Mouse (Mus musculus) adrenal gland, adult 2 months (tissue): ENCODE results near the gene Tfe3. TPM values are rescaled to one million over a fixed set of nuclear protein-coding genes. Genes with fewer than 3 reads are reported as not detected.
"Not testable (repeated sequence)": the region's sequence is repeated elsewhere in the genome, so short reads cannot be mapped to it uniquely, and the experiment has no call there.

Experiments
- DNase-seq: peaks from one replicate; pipeline ENCODE4 v3.0.0; 2021
- microRNA-seq, 2 experiments: library from miRNA; unstranded; fragments of <30 nt; microRNA quantifications; one replicate each; pipeline ENCODE4 v1.2.0; 2021
- polyA plus RNA-seq: library from polyadenylated mRNA; depleted of rRNA; stranded (reverse); fragments of >200 nt; gene quantifications from 2 replicates; pipeline ENCODE4 v1.2.3, GENCODE M21; 2012; rRNA removed
- total RNA-seq, 2 experiments: library from RNA; stranded (reverse); gene quantifications; 2 replicates each; pipeline ENCODE4 v1.2.3; 2021

The Tfe3 gene
- total and polyA plus RNA-seq, 3 experiments, result 41.3 to 59.2 (median 45.4) TPM

DNA sequence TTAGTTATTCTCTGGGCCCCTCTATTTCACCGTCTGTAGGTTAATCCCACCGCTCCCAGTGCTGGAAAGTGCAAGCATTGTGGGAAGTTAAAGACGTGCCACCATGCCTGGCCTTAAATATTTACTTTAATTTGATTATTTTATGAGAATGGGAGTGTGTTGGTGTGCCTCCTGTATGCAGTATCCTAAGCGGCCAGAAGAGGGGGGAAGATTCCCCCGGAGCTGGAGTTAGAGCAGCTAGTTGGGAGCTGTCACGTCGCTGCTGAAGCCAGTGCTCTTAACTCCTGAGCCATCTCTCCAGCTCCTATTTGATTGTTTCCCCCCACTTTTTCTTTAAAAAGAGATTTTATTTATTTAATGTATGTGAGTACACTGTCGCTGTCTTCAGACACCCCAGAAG lies 52.7 kb downstream of the Tfe3 start:
- DNase-seq, result not testable (repeated sequence)

DNA sequence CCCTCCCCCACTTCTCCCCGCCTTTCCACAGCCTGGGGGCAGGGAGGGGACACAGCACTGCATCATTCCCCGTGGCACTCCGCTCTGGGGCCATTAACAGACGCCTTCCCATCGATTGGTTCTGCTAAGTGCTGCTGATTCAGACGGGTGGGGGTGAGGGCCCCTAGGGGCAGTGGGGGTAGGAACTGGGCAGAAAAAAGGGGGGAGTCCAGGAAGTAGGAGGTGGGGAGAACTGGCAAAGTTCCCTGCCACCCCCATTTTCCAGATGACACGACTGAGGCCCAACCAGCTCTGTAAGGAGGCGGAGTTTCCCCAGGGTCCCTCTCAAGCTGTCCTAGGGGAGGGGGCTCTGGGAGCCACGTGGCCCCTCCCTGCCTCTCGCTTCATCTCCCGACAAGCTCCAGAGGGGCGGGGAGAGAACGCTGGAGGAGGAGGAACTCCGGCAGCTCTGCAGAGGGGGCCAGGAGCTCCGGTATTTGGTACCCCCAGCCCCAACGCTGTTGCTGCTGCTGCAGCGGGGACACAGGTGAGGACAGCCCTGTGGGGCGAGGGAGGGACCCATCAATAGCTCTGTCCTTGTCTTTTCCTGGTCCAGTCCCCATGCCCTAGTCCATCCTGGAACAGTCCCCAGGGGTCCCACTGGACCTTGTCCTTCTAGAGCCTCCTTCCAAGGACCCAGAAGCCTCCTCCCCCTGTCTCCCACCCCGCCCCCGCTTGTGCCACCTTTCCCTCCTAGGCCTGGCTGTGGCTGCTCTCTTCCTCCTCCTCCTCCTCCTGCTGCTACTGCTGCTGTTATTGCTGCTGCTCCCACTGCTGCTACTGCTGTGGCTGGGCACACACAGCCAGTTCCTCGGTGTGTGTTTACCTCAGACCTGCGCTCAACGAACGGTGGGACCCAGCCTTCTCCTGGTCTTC lies 59.8 kb downstream of the Tfe3 start, which contains the start of gene Kcnd1:
TSS of gene Kcnd1 (plus strand) at position 425 of the 915 bp plus-strand sequence.
- peak; percentile 15 for DNase-seq

Small RNA genes within 50 kb of the gene (microRNA-seq; reads per million reads assigned to microRNA genes)
- 105 to 123 reads per million in 2 experiments for gene Mir1198

Other genes with a start within 250 kb of the Tfe3 start
- gene Foxp3, start 188.9 kb upstream of the Tfe3 start, total RNA-seq, result not detected
- 0.06 and 0.18 TPM in 2 replicates for gene Foxp3, start 188.9 kb upstream of the Tfe3 start, polyA plus RNA-seq
- gene Ppp1r3f, start 188.3 kb upstream of the Tfe3 start, total RNA-seq, result 1 to 10 TPM; 2.6 to 4.5 TPM
- gene Ppp1r3f, start 188.3 kb upstream of the Tfe3 start, polyA plus RNA-seq, result 5.0 and 6.2 TPM in 2 replicates
- 10 to 100 TPM; 21.3 to 22.4 TPM for gene Ccdc22, start 157.0 kb upstream of the Tfe3 start, total RNA-seq
- 21.6 and 24.0 TPM in 2 replicates for gene Ccdc22, start 157.0 kb upstream of the Tfe3 start, polyA plus RNA-seq
- gene Cacna1f, start 155.5 kb upstream of the Tfe3 start, total RNA-seq, result under 1 TPM in 1 of 2 experiments, not detected in 1; 0.07 TPM
- 0.06 TPM in 1 of 2 replicates, not detected in the other for gene Cacna1f, start 155.5 kb upstream of the Tfe3 start, polyA plus RNA-seq
- gene Syp, start 124.1 kb upstream of the Tfe3 start, total RNA-seq, result 10 to 100 TPM; 34.3 to 81.7 TPM
- 20.4 and 21.6 TPM in 2 replicates for gene Syp, start 124.1 kb upstream of the Tfe3 start, polyA plus RNA-seq
- 10 to 100 TPM in 1 of 2 experiments, 1 to 10 TPM in 1; 10.0 to 12.3 TPM for gene Prickle3, start 105.3 kb upstream of the Tfe3 start, total RNA-seq
- 46.0 and 46.4 TPM in 2 replicates for gene Prickle3, start 105.3 kb upstream of the Tfe3 start, polyA plus RNA-seq
- 10 to 100 TPM; 72.7 to 93.7 TPM for gene Plp2, start 91.2 kb upstream of the Tfe3 start, total RNA-seq
- gene Plp2, start 91.2 kb upstream of the Tfe3 start, polyA plus RNA-seq, result 87.0 and 88.3 TPM in 2 replicates
- under 1 TPM; 0.35 to 0.76 TPM for gene Magix, start 81.3 kb upstream of the Tfe3 start, total RNA-seq
- 0.77 and 2.5 TPM in 2 replicates for gene Magix, start 81.3 kb upstream of the Tfe3 start, polyA plus RNA-seq
- gene Gpkow, start 65.4 kb upstream of the Tfe3 start, total RNA-seq, result 10 to 100 TPM; 55.7 to 58.4 TPM
- 4.2 and 5.4 TPM in 2 replicates for gene Gpkow, start 65.4 kb upstream of the Tfe3 start, polyA plus RNA-seq
- gene Wdr45, start 48.2 kb upstream of the Tfe3 start, total RNA-seq, result 10 to 100 TPM; 63.7 to 68.0 TPM
- gene Wdr45, start 48.2 kb upstream of the Tfe3 start, polyA plus RNA-seq, result 51.1 and 51.5 TPM in 2 replicates
- gene Gm45208, start 40.3 kb upstream of the Tfe3 start, total RNA-seq, result not detected
- 1.1 and 6.2 TPM in 2 replicates for gene Gm45208, start 40.3 kb upstream of the Tfe3 start, polyA plus RNA-seq
- 10 to 100 TPM; 12.9 to 17.9 TPM for gene Praf2, start 34.1 kb upstream of the Tfe3 start, total RNA-seq
- gene Praf2, start 34.1 kb upstream of the Tfe3 start, polyA plus RNA-seq, result 37.3 and 55.0 TPM in 2 replicates
- 1 to 10 TPM; 2.9 to 3.7 TPM for gene Ccdc120, start 11.7 kb upstream of the Tfe3 start, total RNA-seq
- gene Ccdc120, start 11.7 kb upstream of the Tfe3 start, polyA plus RNA-seq, result 11.6 and 12.8 TPM in 2 replicates
- gene Gripap1, start 27.2 kb downstream of the Tfe3 start, total RNA-seq, result 10 to 100 TPM; 44.7 to 47.8 TPM
- 18.3 and 19.5 TPM in 2 replicates for gene Gripap1, start 27.2 kb downstream of the Tfe3 start, polyA plus RNA-seq
- gene Kcnd1, start 59.7 kb downstream of the Tfe3 start, total RNA-seq, result under 1 TPM; 0.86 to 0.92 TPM
- gene Kcnd1, start 59.7 kb downstream of the Tfe3 start, polyA plus RNA-seq, result 1.1 and 1.2 TPM in 2 replicates
- gene Otud5, start 78.8 kb downstream of the Tfe3 start, total RNA-seq, result 10 to 100 TPM; 53.9 to 65.8 TPM
- 34.5 and 51.6 TPM in 2 replicates for gene Otud5, start 78.8 kb downstream of the Tfe3 start, polyA plus RNA-seq
- gene Pim2, start 115.7 kb downstream of the Tfe3 start, total RNA-seq, result 10 to 100 TPM in 1 of 2 experiments, 1 to 10 TPM in 1; 7.3 to 12.6 TPM
- 23.0 and 23.7 TPM in 2 replicates for gene Pim2, start 115.7 kb downstream of the Tfe3 start, polyA plus RNA-seq
- 10 to 100 TPM; 39.6 to 75.3 TPM for gene Slc35a2, start 121.5 kb downstream of the Tfe3 start, total RNA-seq
- 158 and 186 TPM in 2 replicates for gene Slc35a2, start 121.5 kb downstream of the Tfe3 start, polyA plus RNA-seq
- 100 to 1,000 TPM; 102 to 144 TPM for gene Pqbp1, start 136.7 kb downstream of the Tfe3 start, total RNA-seq
- 93.3 and 120 TPM in 2 replicates for gene Pqbp1, start 136.7 kb downstream of the Tfe3 start, polyA plus RNA-seq
- 100 to 1,000 TPM; 102 to 113 TPM for gene Timm17b, start 136.8 kb downstream of the Tfe3 start, total RNA-seq
- gene Timm17b, start 136.8 kb downstream of the Tfe3 start, polyA plus RNA-seq, result 79.3 and 93.5 TPM in 2 replicates
- not detected for gene Gm10491, start 145.3 kb downstream of the Tfe3 start, total RNA-seq
- gene Gm10491, start 145.3 kb downstream of the Tfe3 start, polyA plus RNA-seq, result not detected in 2 replicates
- not detected for gene Gm10490, start 147.0 kb downstream of the Tfe3 start, total RNA-seq
- not detected in 2 replicates for gene Gm10490, start 147.0 kb downstream of the Tfe3 start, polyA plus RNA-seq
- gene Pcsk1n, start 157.3 kb downstream of the Tfe3 start, total RNA-seq, result 10 to 100 TPM; 34.7 to 59.2 TPM
- gene Pcsk1n, start 157.3 kb downstream of the Tfe3 start, polyA plus RNA-seq, result 223 and 268 TPM in 2 replicates
- gene Eras, start 166.0 kb downstream of the Tfe3 start, total RNA-seq, result not detected
- not detected in 2 replicates for gene Eras, start 166.0 kb downstream of the Tfe3 start, polyA plus RNA-seq
- 10 to 100 TPM; 13.3 to 16.1 TPM for gene Hdac6, start 185.3 kb downstream of the Tfe3 start, total RNA-seq
- 23.2 and 25.2 TPM in 2 replicates for gene Hdac6, start 185.3 kb downstream of the Tfe3 start, polyA plus RNA-seq
- gene Gata1, start 215.5 kb downstream of the Tfe3 start, total RNA-seq, result under 1 TPM in 1 of 2 experiments, not detected in 1; 0.48 TPM
- 0.12 and 1.7 TPM in 2 replicates for gene Gata1, start 215.5 kb downstream of the Tfe3 start, polyA plus RNA-seq